Mouse (Mus musculus): ENCODE results near the gene Gtf2i.

Gtf2i gene

GRCm38 (mm10) chr5:134193664-134194063 is 120.9 kb downstream of the Gtf2i start:
- DNase-seq (ENCODE audit: low read depth) = no peak

GRCm38 (mm10) chr5:134188571-134188970 is 126.0 kb downstream of the Gtf2i start:
- peak; percentile 98 for DNase-seq (ENCODE audit: low read depth)

Measured in 416B (cell line).